Mouse (Mus musculus) heart, postnatal 4 days (tissue): ENCODE results near the gene H6pd. TPM values are rescaled to one million over a fixed set of nuclear protein-coding genes. Genes with fewer than 3 reads are reported as not detected.

Source experiments
- DNase-seq: peaks from one replicate; pipeline ENCODE4 v3.0.0; 2021
- total RNA-seq, 2 experiments: library from RNA; stranded (reverse); gene quantifications; 2 replicates each; pipeline ENCODE4 v1.2.3; 2021

H6pd gene
- total RNA-seq, 2 experiments from 2014 or later = 34.1 to 35.2 TPM

DNA sequence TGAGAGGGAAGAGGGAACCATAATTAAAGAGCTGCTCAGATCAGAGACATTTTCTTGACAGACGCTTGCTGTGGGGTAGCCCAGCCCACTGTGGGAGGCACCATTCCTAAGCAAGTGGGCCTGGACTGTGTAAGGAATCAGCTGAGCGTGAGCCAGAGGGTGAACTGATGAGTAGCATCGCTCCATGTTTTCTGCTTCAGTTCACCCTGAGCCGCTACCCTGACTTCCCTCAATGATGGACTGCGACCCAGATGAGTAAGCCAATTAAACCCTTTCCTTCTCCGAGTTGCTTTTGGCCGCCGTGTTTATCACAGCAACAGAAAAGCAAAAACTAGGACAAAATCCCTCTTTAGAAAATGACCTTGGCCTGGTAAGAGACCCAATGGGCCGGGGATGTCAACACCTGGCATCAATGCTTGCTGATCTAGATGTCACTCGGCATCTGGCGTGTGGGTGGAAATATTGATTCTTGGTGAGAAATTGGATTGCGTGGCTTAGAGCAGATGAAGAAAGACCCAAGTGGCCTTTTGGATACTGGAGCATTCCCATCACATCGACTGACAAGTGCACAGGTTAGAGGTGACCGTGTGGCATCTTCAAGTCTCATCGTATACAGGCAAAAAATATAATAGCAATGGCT, 11.0 kb upstream of the H6pd start:
- DNase-seq = no peak

DNA sequence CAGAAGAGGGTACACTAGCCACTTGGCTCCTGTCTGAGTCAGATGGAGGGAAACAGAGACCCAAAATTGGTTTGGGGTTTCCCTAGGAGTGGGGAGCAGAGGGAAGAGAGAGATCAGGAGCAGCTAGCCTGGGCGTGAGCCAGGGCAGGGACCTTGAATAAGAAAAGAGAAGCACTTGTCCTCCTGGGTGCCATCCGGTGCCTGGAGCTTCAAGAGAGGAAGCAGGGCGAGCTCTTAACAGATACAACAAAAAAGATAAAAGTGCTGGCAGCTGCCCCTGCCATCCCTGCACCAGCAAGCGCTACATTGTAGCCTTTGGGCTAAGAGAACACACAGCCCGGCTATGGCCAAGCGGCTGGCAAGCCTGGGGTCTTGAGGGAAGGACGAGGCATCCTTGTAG, 6.6 kb upstream of the H6pd start:
- no peak for DNase-seq

DNA sequence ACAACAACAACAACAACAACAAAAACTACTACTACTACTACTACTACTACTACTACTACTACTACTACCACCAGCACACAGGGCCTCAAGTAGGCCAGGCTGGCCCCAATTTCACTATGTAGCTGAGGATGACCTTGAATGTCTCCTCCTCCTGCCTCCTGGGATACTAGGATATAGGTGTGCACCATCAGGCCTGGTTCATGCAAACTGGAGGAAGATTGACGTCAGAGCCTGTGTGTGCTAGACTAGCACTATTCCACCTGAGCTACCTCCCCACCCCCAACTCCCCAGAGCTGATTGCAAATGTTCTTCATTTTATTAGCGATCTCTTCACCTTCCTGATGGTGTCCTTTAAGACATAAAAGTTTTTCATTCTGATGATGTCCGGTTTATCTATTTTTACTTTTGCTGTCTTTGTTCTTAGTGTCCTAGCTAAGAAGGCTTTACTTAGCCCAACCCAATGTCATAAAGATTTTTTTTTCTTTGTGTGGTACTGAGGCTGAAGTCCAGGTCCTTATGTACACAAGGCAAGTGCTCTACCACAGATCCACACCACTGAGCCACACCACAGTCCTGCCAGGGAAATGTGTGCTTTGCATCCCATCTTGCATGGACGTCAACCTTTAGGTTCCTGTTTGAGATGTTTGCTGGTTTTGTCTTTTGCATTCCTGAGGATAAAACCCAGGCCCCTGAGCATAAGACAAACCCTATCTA, 5.7 kb upstream of the H6pd start:
- no peak for DNase-seq

DNA sequence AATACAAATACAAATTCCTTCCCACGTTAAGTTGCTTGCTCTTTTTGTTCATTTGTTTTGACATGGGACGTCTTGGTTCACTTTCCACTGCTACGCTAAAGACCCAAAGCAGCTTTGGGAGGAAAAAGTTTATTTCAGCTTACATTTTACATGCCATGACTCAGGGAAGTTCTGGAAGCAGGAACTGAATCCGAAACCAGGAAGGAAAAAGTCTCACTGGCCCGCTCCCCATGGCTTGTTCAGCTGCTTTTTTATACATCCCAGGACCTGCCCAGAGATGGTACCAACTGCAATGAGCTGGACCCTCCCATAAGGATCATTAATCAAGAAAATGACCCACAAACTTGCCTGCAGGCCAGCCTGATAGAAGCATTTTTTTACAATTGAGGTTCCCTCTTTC, 5.0 kb upstream of the H6pd start:
- no peak for DNase-seq

DNA sequence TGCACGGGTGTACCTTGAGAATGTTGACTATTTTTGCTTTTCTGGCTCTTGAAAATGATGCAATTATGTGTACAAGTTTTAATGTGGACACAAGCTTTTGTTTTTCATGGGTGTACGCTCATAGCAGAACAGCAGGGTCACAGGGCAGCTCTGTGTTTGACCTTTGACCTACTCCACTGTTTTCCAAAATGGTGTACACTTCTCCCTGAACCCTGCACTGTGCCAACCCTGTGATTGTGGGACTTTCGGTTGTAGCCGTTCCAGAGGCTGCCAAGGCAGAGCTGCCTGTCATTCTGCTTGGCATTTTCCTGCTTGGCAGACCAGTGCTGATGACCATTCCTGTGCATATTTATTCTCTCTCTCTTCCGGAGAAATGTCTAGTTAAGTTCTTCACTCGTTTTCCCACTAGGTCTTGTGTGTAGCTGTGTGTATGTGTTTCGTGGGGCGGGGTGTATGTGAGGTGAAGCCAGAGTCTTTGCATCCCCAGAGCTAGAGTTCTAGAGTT, 4.4 kb upstream of the H6pd start:
- DNase-seq = no peak

DNA sequence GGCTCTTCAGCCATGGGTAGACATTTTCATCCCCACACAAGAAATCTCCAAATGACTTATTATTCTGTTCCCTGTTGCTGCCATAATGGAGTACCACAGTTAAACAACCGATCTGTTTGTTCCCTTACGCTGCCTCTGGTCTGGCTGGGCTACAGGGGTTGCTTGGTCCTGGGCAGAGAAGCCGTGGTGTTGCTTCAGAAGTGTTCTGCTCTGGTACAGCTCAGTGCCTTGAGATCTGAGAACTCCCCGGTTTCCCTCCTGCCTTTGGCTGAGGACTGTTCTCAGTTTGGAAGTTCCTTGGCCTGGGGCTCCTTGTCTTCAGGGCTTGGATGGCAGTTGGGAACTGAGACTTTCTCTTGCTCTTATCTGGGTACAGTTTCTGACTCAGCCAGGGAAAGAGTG, 3.5 kb upstream of the H6pd start:
- no peak for DNase-seq

DNA sequence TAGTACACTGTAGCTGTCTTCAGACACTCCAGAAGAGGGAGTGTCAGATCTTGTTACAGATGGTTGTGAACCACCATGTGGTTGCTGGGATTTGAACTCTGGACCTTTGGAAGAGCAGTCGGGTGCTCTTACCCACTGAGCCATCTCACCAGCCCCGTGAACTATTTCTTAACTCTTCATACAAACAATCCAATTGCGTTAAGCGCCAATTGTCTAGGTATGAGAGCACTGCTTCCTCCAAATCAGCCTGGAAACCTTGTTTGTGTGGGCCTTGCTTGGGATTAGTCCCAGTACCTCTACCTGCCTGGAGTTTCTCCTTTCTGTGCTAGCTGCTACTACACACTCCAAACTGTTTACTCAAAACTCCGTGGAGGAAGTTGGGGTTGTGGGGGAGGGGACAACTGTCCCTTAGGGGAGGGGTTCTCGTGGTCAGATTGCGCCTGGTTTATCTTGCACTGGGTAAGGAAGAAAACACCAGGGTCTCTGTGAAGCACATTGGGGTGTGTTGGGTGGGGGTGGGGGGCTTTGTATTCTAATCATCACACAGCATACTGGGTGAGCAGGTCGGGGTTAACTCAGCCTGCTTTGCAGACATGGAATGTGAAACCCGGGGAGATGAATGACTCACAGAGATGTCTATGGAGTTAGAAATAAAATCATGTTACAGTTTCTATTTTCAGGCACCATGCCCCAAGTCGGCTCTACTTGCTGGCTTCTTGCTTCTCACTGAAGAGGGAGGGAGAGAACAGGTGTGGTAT, 2.9 kb upstream of the H6pd start:
- no peak for DNase-seq

DNA sequence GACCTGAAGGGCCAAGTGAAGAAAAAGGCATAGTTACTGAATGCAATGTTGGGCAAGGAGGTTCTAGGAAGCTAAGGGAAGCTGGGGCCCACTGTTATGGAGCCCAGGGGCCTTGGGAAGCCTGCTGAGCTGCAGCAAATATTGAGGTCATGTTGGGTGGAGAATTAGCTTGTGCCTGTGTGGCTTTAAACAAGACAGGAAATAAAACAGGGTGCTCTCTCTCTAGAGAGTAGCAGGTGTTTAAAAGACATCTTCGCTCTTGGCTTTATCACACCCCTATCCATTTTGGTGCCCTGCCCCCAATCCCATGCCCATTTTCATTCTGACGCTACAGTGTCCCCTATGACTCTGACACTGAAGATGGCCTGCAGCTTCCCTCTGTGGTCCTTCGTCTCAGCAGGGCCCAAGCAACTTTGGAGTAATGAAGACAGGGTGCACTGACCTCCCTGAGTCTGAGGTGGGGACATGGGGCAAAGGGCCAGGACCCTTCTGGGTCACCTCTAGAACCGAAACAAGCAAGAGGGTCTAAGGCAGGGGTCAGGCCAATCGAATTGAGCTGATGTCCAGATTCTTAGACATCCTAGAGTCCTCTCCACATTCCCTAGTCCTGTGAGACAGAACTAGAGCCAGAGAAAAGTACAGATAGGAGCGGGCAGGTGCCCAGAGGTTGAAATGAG, 1.4 kb upstream of the H6pd start:
- no peak for DNase-seq

DNA sequence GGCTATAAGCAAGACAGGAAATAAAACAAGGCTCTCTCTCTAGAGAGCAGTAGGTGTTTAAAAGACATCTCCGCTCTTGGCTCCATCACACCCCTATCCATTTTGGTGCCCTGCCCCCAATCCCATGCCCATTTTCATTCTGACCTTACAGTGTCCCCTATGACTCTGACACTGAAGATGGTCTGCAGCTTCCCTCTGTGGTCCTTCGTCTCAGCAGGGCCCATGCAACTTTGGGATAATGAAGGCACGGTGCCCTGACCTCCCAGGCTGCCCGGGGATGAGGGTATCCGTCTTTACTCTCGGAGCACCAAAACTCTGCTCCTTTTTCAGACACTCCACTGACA, 736 bp upstream of the H6pd start:
- DNase-seq = no peak

DNA sequence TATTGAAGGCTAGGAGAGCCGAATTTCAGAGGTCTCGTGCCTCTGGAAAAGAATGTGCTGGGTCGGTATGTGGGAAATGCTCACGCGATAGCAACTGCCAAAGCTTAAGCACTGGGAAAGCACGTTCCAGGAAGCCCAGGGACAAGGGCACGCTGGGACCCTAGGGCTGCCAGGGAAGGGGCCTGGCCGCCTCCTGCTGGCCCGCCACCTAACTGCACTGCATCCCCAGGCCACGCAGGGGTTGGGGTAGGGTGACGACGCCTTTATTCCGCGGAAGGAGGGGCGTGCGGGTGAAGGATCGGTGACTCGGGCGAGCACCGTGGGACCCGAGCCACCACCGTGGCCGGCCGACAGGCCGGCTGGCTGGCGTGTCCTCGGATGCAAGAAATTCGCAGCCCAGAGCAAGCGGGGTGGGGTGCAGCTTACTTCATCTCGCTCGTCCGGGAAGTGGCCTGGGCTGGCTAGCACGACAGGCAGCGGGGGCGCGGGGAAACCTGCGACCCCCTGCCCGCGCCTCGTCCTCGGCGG, 434 bp downstream of the H6pd start:
- peak; percentile 93 for DNase-seq

DNA sequence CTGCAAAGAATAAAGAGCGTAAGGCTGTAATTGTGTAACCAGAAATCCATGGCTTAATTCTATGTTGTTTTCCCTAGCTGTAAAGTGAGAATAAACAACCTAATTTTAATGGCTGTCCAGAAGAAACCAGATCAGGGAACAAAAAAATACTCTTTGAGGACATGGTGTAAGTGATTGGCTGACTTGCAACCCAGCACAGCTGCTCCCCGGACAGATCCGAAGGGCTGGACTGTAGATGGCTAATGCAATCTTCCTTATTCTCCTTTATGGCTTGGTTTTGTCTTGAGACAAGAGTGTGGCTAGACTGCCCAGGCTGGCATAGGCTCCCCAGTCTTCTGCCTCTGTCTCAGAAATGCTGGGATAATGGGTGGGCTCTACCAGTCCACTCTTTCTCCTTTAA, 1.4 kb downstream of the H6pd start:
- DNase-seq = no peak

DNA sequence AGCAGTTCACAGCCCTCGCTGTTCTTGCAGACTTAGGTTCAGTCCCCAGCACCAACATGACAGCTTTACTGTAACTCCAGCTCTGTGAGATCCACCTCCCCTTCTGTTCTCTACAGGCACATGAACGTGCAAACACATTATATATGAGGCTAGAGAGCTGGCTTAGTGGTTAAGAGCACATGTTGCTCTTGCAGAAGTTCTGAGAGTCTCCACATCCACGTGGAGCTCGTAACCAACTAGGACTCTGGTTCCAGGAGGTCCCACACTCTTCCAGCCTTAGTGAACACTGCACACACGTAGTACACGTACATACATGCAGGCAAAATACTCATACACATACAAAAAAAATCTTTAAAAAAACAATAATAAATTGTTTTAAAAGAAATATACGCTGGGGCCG, 1.8 kb downstream of the H6pd start:
- DNase-seq = no peak

DNA sequence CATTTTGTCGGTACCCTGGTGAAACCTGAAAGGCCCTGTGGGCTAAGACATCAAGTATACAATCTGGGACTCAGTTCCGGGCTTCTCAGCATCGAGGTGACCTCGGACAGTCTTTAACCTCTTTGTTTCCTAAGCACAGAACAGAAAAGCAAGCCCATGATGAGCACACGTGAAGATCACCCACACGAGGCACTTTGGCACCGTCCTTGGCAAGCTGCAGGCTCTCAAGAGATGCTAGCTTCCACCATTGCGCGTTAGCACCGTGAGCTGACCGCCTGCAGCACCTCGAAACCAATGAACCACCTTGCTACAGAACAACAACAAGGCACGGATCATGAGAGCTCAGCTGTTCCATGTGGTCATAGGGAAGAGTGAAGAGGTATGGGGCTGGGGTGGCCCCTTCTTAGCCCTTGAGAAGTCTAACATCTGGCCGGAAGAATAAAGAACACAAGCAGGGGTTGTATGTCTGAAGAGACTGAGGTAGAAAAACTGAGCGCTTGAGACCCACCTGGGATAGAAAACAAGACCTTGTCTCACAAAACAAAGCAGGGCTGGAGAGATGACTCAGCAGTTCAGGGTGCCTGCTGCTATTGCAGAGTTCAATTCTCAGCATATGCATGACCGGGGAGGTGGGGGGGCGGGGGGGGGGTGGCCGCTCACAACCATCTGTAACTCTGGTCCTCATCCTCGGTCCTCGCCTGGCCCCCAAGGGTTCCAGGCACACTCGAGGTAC, 2.5 kb downstream of the H6pd start:
- no peak for DNase-seq

DNA sequence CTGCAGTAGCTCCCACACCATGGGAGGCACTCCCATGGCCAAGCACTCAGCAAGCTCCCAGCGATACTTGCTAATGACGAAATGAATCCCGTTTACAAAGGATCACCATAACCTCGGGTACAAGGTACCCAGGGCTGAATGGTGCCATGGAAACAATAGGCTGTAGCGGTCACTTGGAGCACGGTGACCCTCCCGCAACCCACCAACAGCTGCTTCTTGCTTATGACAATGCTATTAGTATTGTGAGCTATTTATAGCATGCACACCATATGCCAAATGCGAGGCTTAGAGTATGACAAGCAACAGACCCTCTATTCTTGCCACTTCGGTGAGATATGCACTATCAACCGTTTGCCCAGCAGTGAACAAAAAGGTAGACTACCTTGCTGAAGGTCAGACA, 3.6 kb downstream of the H6pd start:
- DNase-seq = no peak

DNA sequence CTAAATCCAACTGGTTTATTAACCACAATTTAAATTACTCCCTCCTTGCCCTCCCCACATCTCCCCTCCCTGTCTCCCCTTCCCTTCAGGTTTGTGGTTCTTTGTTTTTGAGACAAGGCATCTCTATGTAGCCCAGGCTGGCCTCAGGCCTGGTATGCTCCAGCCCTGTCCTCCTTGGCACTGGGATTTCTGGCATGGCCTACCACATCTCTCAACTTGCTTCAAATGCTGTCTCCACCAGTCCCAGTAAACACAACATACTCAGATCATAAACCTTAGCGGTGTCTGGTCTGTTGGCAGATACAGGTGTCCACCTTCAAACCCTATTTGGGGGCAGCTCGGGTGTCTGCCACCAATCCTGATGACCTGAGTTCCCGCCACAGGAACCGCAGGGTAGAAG, 5.2 kb downstream of the H6pd start:
- peak; percentile 7 for DNase-seq

DNA sequence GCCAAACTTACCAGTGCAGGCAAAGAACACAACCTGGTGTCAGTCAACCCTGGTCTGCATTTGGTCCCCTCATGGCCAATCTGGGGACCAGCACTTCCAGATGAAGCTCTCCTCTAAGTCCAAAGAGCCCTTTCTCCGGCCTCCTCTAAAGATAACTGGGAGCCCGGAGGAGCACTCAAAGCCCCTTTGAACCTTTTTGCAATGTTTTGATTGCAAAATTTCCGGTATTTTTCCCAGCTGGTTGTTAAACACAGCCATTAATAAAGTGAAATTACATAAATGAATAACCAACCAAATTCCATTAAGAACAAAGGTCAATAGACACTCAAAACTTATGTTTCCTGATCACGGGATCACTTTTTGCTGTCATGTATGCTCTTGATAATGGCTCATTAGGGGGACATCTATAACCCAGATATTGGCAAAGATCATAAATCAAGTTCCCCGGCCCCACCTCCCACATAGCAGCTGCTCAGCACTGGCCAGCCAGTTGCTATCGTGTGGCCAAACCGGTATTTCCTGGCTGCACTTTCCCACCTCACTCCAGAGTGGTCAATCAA, 5.7 kb downstream of the H6pd start:
- peak; percentile 30 for DNase-seq

DNA sequence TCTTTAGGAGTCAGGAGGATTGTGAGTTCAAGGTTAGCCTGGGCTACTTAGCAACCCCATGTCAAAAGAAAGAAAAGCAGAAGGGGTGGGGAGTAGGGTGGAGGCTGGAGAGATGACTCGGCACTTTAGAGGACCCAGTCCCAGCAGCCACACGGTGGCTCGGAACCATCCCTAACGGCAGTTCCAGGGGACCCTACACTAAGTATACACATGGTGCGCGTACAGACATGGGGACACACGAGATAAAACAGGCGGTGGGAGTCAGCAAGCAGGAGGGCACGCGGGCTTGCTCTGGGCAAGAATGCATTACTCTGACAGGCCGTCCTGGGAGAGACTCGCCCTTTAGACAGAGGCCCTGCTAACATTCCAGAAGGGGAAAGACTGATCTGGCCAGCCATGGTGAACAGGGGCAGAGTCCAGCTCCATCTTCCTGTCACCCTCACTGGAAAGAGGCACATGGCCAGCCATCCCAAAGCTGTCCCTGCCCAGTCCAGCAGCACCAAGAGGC, 6.7 kb downstream of the H6pd start:
- DNase-seq = peak; percentile 36

DNA sequence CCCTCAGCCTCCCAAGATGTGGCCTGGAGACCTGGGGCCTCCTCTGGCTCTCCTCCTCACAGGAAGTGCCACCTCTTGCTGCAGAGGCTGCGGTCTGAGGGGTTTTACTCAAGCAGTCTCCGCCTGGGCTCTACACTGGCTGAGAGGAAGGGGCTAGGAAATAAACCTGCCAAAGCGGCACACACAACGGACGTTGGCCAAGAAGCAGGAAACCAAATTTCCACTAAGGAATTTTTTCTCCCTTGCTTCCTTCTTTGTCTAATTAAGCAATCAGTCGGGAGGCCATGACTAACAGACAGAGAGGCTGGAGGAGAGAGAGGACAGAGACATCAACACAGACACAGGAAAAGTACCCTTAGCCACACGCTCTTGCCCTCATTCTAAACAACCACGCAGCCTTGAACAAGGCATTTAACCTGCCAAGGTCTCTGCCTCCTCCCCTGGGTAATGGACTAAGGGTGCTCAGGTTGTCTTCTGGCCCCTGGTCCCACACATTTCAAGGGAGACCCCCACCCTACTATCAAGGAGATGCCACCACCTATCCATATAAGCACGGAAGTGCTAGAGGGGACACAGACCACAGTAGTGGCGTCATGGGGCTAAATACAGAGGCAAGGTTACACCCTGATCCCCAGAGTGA, 7.5 kb downstream of the H6pd start:
- DNase-seq = peak; percentile 10

DNA sequence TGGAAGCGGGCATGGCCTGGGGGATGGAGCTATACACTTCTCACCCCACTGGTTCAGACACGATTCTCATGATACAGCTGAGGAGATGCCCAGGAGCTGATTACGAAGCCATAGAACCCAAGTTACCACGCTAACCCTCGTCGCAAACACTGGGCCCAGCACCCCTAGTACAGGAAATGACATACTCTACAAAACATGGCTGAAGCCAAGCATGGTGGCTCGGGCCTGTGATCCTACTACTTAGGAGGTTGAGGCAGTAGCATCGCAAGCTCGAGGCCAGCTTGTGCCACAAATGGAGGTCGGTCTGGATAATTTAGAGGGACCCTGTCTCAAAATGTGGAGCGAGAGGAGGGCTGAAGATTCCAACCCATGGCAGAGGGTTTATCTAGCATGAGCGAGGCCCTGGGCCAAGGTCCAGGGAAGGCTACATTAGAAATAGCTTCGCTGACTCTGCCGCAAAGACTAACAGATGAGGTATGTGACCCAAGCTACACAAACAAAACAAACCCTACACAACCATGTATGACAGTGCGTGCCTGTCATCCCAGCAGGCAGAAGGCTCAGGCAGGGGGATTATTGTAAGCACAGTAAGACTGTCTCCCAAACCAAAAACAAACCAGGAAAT, 8.8 kb downstream of the H6pd start:
- DNase-seq = peak; percentile 41

DNA sequence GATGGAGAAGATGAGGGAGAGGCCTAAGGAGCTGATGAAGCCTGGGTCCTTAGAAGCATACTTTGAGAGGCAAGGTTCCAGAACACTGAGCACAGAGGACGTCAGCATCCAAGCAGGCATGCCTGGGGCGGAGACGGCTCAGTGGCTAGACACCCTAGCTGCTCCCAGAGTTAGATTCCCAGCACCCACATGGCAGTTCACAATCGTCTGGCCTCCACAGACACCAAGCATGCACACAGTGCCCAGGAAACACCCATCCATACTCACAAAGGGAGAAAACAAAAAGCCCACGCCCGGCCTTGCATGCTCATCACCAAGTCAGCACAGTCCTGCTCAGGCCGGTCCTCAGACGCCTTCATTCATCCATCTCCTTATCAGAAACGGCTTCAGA, 9.3 kb downstream of the H6pd start:
- DNase-seq = peak; percentile 5
